Mouse (Mus musculus) neural tube, embryonic 15.5 days (tissue): ENCODE data around the gene Col20a1. TPM values are rescaled to one million over a fixed set of nuclear protein-coding genes. Genes with fewer than 3 reads are reported as not detected.

Experiments
- ATAC-seq: fragments of 200-750 bp; cut with Nextera tagmentation; 2 replicates; pipeline ENCODE4 v1.8.0; 2017; ENCODE audit warnings: mild to moderate bottlenecking, moderate TSS enrichment, moderate library complexity; ENCODE audit not compliant: low FRiP score
- H3K27ac ChIP-seq: fragments of 300-500 bp; sonication (generic); replicated peaks from 2 replicates; pipeline ENCODE4 v1.5.1; 2015; ENCODE audit warnings: mild to moderate bottlenecking, inconsistent platforms
- H3K27me3 ChIP-seq: fragments of 300-500 bp; sonication (generic); replicated peaks from 2 replicates; pipeline ENCODE4 v1.6.1; 2015; ENCODE audit warnings: inconsistent platforms
- H3K36me3 ChIP-seq: fragments of 300-500 bp; sonication (generic); 2 replicates; pipeline ENCODE4 v1.6.1; 2015; ENCODE audit warnings: inconsistent platforms
- H3K4me1 ChIP-seq: fragments of 300-500 bp; sonication (generic); 2 replicates; pipeline ENCODE4 v1.6.1; 2015; ENCODE audit warnings: inconsistent platforms
- H3K4me2 ChIP-seq: fragments of 300-500 bp; sonication (generic); 2 replicates; pipeline ENCODE4 v1.6.1; 2015; ENCODE audit warnings: inconsistent platforms, mild to moderate bottlenecking, moderate library complexity
- H3K4me3 ChIP-seq: fragments of 300-500 bp; sonication (generic); replicated peaks from 2 replicates; pipeline ENCODE4 v1.5.1; 2015; ENCODE audit warnings: mild to moderate bottlenecking, inconsistent platforms
- H3K9ac ChIP-seq: fragments of 300-500 bp; sonication (generic); replicated peaks from 2 replicates; pipeline ENCODE4 v1.6.1; 2015; ENCODE audit warnings: mild to moderate bottlenecking, inconsistent platforms
- H3K9me3 ChIP-seq: fragments of 300-500 bp; sonication (generic); replicated peaks from 2 replicates; pipeline ENCODE4 v1.6.1; 2016; ENCODE audit warnings: inconsistent platforms
- WGBS: fragments of 180-500 bp; shearing (Covaris S2); methylation state at CpG from one replicate; pipeline ENCODE4 v1.1.7; 2015; ENCODE audit warnings: mixed read lengths; 5-methylcytosine and 5-hydroxymethylcytosine counted together
- polyA plus RNA-seq: library from polyadenylated mRNA; unstranded; fragments of >200 nt; fragmentation: Nextera tagmentation; extraction: Ambion mirVana; gene quantifications from 2 replicates; pipeline ENCODE4 v1.2.1, GENCODE M21; 2015

Col20a1 gene
- polyA plus RNA-seq, 1 experiment from 2014 or later, result 0.67 TPM

- H3K36me3 ChIP-seq, result peaks cover 13% of the 10 kb centered on the region
- 0 out of 2 replicates have a peak, but pooled peaks have one; percentile 49 for ATAC-seq
Measured at GRCm38 (mm10) chr2:180966092-180966882, 20.0 kb upstream of the Col20a1 start.

DNA sequence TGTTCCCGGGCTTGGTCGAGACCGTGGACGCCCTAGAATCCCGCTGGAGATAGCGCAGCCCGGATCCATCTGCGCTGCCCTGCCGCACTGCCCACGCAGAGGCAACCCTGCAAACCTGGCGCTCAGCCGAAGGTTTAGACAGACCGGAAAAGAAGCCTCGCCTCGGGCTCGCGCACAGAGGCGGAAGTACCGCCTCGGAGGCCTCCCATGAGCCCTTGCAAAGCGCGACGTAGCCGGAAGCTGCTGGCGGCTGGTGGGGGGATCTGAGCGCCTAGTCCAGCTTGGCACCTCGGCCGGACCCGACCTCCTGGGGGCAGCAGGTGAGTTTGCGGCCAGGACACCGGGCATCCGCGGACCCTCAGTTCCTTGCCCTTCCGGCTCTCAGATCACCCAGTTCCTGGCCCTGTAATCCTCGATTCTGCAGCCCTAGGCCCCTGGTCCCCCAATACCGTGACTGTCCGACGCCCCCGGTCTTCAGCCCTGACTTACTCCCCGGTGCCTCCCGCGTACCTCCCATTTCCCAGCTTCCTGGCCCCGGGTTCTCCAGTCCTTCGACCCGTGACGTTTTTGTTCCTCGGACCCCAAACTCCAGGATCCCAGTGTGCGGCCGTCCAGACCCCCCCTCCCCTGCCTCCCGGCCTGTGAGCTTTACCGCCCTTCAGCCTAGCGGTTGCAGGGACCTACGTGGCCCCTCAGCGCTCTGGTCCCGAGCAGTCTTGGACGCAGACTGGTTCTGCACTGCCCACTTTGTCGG, 19.1 kb upstream of the Col20a1 start, which contains the start of gene Arfgap1:
Arfgap1 (plus strand) TSS at position 216 of the 754 bp plus-strand sequence.
- WGBS, result under 1% methylated on average over 57 of the region's 57 CpGs
- Histone ChIP-seq H3K4me3 (peak within 1 kb of the TSS; percentile 79), H3K9ac (peak within 1 kb of the TSS; percentile 89), H3K4me1 (peaks cover 24% of the 10 kb centered on the region), H3K27ac (peak within 1 kb of the TSS; percentile 90), H3K4me2 (peak within 1 kb of the TSS; percentile 89), H3K36me3 (peaks cover 22% of the 10 kb centered on the region), H3K27me3 (no peaks in the 10 kb centered on the region), H3K9me3 (no peaks in the 10 kb centered on the region)
- peak; percentile 93 for ATAC-seq

More at GRCm38 (mm10) chr2:180966092-180966882, 20.0 kb upstream of the Col20a1 start:
- Histone ChIP-seq H3K9ac (peak overlapping the region; percentile 89), H3K4me2 (peak overlapping the region; percentile 89), H3K27me3 (no peaks in the 10 kb centered on the region), H3K9me3 (no peaks in the 10 kb centered on the region), H3K4me1 (peaks cover 24% of the 10 kb centered on the region), H3K4me3 (peak overlapping the region; percentile 79), H3K27ac (peak overlapping the region; percentile 90)
- 11% methylated on average over 14 of the region's 14 CpGs for WGBS

- no peak overlapping the region for H3K27ac ChIP-seq
- ATAC-seq, result no peak
- 79% methylated on average over 6 of the region's 6 CpGs for WGBS
- no peak overlapping the region for H3K4me3 ChIP-seq
- H3K4me2 ChIP-seq, result no peak overlapping the region
- H3K36me3 ChIP-seq, result peaks cover 77% of the 10 kb centered on the region
- H3K9me3 ChIP-seq, result no peaks in the 10 kb centered on the region
- no peaks in the 10 kb centered on the region for H3K27me3 ChIP-seq
- H3K9ac ChIP-seq, result no peak overlapping the region
- H3K4me1 ChIP-seq, result no peaks in the 10 kb centered on the region
Measured at GRCm38 (mm10) chr2:180981133-180981532, 5.2 kb upstream of the Col20a1 start.

DNA sequence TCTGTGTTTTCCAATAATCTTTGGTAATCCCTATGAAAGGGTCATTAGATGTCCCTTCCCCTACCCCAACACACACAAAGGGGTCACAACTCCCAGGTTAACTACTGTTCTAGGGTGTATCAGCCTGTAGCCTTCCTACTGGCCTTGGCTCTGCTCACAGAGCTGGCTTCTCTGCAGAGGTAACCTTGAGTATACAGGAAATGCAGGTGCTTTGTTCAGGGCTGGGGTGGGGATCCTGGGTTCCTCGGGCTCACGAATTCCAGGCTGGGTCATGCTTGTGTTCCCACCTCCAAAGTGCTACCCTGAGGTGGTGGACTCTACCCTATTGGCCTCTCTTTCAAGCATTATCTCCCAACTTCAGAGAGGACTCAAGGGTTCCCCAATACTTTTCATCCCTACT, 700 bp upstream of the Col20a1 start:
- H3K4me3 ChIP-seq, result no peak overlapping the region
- H3K36me3 ChIP-seq, result peaks cover 32% of the 10 kb centered on the region
- no peak overlapping the region for H3K27ac ChIP-seq
- 80% methylated on average over 2 of the region's 2 CpGs for WGBS
- no peak overlapping the region for H3K4me2 ChIP-seq
- peaks cover 17% of the 10 kb centered on the region for H3K4me1 ChIP-seq
- no peak overlapping the region for H3K9ac ChIP-seq
- no peaks in the 10 kb centered on the region for H3K27me3 ChIP-seq
- H3K9me3 ChIP-seq, result no peaks in the 10 kb centered on the region
- ATAC-seq, result no peak

DNA sequence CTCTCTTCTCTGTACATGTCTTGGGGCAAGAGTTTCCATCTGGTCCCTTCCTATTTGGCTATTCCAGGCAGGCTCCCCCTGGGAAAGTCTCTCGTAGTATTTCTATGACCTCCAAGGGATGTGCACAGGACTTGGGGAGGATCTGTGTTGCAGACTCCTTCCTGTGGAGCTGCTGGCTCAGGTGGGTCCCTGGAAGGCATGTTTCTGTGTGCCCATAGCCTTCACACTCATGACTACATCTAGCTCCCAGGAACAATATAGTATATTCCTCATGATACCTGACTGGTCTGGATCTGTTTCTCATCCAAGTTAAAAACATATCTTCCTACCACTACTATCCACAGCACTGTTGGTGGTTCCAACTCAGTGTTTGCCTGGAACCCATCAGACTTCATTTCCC, 666 bp downstream of the Col20a1 start:
- no peaks in the 10 kb centered on the region for H3K9me3 ChIP-seq
- no peak overlapping the region for H3K9ac ChIP-seq
- no peak overlapping the region for H3K4me2 ChIP-seq
- H3K4me3 ChIP-seq, result no peak overlapping the region
- peaks cover 17% of the 10 kb centered on the region for H3K4me1 ChIP-seq
- peaks cover 19% of the 10 kb centered on the region for H3K36me3 ChIP-seq
- 67% methylated on average over 1 of the region's 1 CpGs for WGBS
- no peak overlapping the region for H3K27ac ChIP-seq
- no peaks in the 10 kb centered on the region for H3K27me3 ChIP-seq
- no peak for ATAC-seq

- 24% methylated on average over 5 of the region's 5 CpGs for WGBS
- H3K9me3 ChIP-seq, result no peaks in the 10 kb centered on the region
- no peak overlapping the region for H3K4me3 ChIP-seq
- no peaks in the 10 kb centered on the region for H3K27me3 ChIP-seq
- ATAC-seq, result no peak
- H3K4me2 ChIP-seq, result no peak overlapping the region
- no peak overlapping the region for H3K9ac ChIP-seq
- H3K36me3 ChIP-seq, result peaks cover 13% of the 10 kb centered on the region
- no peak overlapping the region for H3K27ac ChIP-seq
- H3K4me1 ChIP-seq, result peaks cover 17% of the 10 kb centered on the region
Measured at GRCm38 (mm10) chr2:180987432-180988030, 1.2 kb downstream of the Col20a1 start.

GRCm38 (mm10) chr2:180988347-180988913, 2.1 kb downstream of the Col20a1 start:
- Histone ChIP-seq H3K36me3 (peaks cover 6% of the 10 kb centered on the region; the same call in 1 of the 2 replicates), H3K27me3 (no peaks in the 10 kb centered on the region), H3K9ac (no peak overlapping the region), H3K9me3 (no peaks in the 10 kb centered on the region), H3K4me1 (peaks cover 17% of the 10 kb centered on the region), H3K4me3 (no peak overlapping the region), H3K4me2 (no peak overlapping the region), H3K27ac (no peak overlapping the region)
- WGBS, result 34% methylated on average over 3 of the region's 3 CpGs
- ATAC-seq, result 0 out of 2 replicates have a peak, but pooled peaks have one; percentile 26

- no peaks in the 10 kb centered on the region for H3K9me3 ChIP-seq
- peaks cover under 1% of the 10 kb centered on the region; the same call in 1 of the 2 replicates for H3K36me3 ChIP-seq
- no peak overlapping the region for H3K4me3 ChIP-seq
- H3K27ac ChIP-seq, result no peak overlapping the region
- WGBS, result 85% methylated on average over 1 of the region's 1 CpGs
- H3K4me2 ChIP-seq, result no peak overlapping the region
- no peak overlapping the region for H3K9ac ChIP-seq
- H3K27me3 ChIP-seq, result no peaks in the 10 kb centered on the region
- ATAC-seq, result no peak
- peaks cover 17% of the 10 kb centered on the region for H3K4me1 ChIP-seq
Measured at GRCm38 (mm10) chr2:180988948-180989347, 2.6 kb downstream of the Col20a1 start.

DNA sequence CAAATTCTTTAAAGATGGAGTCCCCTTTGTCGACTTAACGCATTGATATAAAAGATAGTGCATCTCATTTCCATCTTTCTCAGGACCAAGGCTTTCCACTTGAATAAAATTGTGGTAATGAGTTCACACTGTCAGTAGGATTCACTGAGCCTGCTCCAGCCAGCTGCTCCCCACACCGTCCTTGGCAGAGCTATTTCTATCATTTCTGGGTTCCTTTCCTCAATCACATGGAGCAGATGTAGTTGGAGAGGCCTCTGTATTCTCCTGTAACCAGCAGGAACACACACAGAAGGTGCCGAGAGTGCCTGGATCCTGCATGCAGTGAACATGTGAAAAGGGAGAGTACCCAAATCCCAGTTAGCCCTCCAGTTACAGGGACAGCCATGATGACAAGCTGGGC, 4.0 kb downstream of the Col20a1 start:
- H3K27ac ChIP-seq, result no peak overlapping the region
- no peaks in the 10 kb centered on the region for H3K36me3 ChIP-seq
- H3K27me3 ChIP-seq, result no peaks in the 10 kb centered on the region
- H3K4me3 ChIP-seq, result no peak overlapping the region
- H3K4me1 ChIP-seq, result peaks cover 17% of the 10 kb centered on the region
- no peak overlapping the region for H3K4me2 ChIP-seq
- H3K9ac ChIP-seq, result no peak overlapping the region
- ATAC-seq, result no peak
- H3K9me3 ChIP-seq, result no peaks in the 10 kb centered on the region
- WGBS, result 55% methylated on average over 4 of the region's 4 CpGs

- WGBS, result 89% methylated on average over 2 of the region's 2 CpGs
- no peak overlapping the region for H3K4me3 ChIP-seq
Measured at GRCm38 (mm10) chr2:180994360-180994759, 8.0 kb downstream of the Col20a1 start.

DNA sequence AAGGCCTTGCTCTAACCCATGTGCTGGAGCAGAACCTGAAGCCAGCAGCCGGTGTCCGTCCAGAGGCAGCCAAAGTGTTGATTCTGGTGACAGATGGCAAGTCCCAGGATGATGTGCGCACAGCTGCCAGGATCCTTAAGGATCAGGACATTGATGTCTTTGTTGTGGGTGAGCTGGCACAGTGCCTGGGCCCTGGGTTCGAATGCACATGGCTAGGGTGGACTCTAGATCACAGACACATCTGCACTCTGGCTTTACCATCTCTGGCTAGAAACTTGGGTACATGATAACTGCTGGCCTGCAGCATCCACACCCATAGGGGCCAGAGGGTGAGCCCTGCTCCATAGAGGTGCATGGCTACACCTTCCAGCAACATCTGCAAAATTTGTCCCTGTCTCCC, 9.1 kb downstream of the Col20a1 start:
- WGBS, result 75% methylated on average over 4 of the region's 4 CpGs
- H3K9me3 ChIP-seq, result no peaks in the 10 kb centered on the region
- H3K4me3 ChIP-seq, result no peak overlapping the region
- no peak overlapping the region for H3K4me2 ChIP-seq
- no peaks in the 10 kb centered on the region for H3K36me3 ChIP-seq
- H3K4me1 ChIP-seq, result peaks cover 3% of the 10 kb centered on the region
- no peaks in the 10 kb centered on the region for H3K27me3 ChIP-seq
- no peak overlapping the region for H3K9ac ChIP-seq
- no peak for ATAC-seq
- no peak overlapping the region for H3K27ac ChIP-seq

More at GRCm38 (mm10) chr2:180994360-180994759, 8.0 kb downstream of the Col20a1 start:
- H3K4me1 ChIP-seq, result peaks cover 3% of the 10 kb centered on the region
- no peak overlapping the region for H3K27ac ChIP-seq
- H3K9ac ChIP-seq, result no peak overlapping the region
- no peak overlapping the region for H3K4me2 ChIP-seq
- no peaks in the 10 kb centered on the region for H3K36me3 ChIP-seq
- H3K9me3 ChIP-seq, result no peaks in the 10 kb centered on the region
- ATAC-seq, result no peak
- no peaks in the 10 kb centered on the region for H3K27me3 ChIP-seq
